Comparison of ENCODE assay signal across 8 mouse cellular contexts in the genomic region with DNA sequence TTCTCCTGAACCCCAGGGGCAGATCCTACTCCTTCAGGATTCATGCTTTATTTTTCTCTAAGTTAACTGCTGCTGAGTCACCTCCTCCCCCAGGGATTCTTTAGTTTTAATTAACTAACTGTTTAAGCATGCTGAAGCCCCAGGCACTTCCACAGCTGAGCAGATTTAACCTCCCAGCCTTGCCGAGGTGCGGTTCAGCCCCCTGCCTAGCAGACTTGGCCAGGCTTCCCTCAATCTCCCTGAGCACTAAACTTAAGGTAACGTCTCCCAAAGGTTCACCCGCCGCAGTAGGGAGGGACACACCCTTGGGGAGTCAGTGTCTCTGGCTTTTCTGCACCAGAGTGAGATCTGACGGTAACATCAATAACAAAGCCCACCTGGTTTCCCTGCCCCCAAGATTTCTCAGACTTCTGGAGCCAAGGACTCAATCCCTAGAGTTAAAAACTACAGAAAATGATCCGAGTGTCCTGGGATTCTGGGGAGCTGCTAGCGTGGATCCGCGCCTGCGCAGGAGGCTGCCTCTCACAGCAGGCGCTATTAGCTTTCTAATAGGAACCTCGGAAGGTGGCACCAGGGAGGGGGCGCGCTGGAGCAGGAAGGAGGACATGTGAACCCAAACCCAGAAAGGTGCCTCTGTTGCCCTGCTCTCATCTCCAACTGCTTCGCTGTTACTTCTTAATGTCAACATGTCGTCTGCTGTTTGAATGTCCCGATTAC.
DNase-seq lines count a peak whose midpoint lies in the region; ATAC-seq and TF ChIP-seq lines count a peak whose summit lies in the region.

No protein-coding gene starts in this region.

- TF ChIP-seq EP300 in heart, postnatal 0 days (IDR thresholded peaks at IDR 0.05; ENCODE audit: low read depth), result no peak

- DNase-seq in ovary, postnatal 36 days (ENCODE audit: low spot score), result peak; percentile 41
- no peak for DNase-seq in ovary, adult 18-20 months (ENCODE audit: low spot score)
- no peak for DNase-seq in heart, postnatal 0 days (ENCODE audit: low spot score)
- DNase-seq in kidney, postnatal 36 days, result peak; percentile 23 to 70
- DNase-seq in lung, postnatal 36 days, result peak; percentile 40
- DNase-seq in urinary bladder, adult 2 months (ENCODE audit: low spot score), result no peak

- TF ChIP-seq CTCF in embryonic fibroblast, embryonic 13.5 days (IDR thresholded peaks at IDR 0.05; ENCODE audit: borderline replicate concordance, insufficient read depth, low read length), result no peak
- TF ChIP-seq CTCF in heart, postnatal 0 days (IDR thresholded peaks at IDR 0.05; ENCODE audit: low read depth), result peak; percentile 22; the same call in 1 of the 2 replicates

- H3K4me1 ChIP-seq in embryonic fibroblast, embryonic 13.5 days (ENCODE audit: control insufficient read depth, insufficient read depth, low read length), result no peaks in the 10 kb centered on the region
- H3K4me1 ChIP-seq in heart, postnatal 0 days (ENCODE audit: control insufficient read depth, insufficient read depth), result peaks cover under 1% of the 10 kb centered on the region; the same call in 1 of the 2 replicates
- H3K4me1 ChIP-seq in stomach, embryonic 14.5 days (ENCODE audit: control insufficient read depth, insufficient read depth, low read length), result peaks cover 4% of the 10 kb centered on the region; the same call in 1 of the 2 replicates

- WGBS in heart, postnatal 0 days, result under 1% methylated on average over 18 of the region's 18 CpGs
- under 1% methylated on average over 18 of the region's 18 CpGs for WGBS in stomach, embryonic 14.5 days

- no peak for ATAC-seq in heart, postnatal 0 days (ENCODE audit: insufficient read depth, low read depth)
- peak; percentile 53; the same call in 1 of the 2 replicates for ATAC-seq in stomach, embryonic 14.5 days (ENCODE audit: insufficient number of reproducible peaks, insufficient read depth, low FRiP score, low read depth)

- no peak for TF ChIP-seq POLR2A in embryonic fibroblast, embryonic 13.5 days (IDR thresholded peaks at IDR 0.05; ENCODE audit: low read depth, low read length)

- H3K4me3 ChIP-seq in embryonic fibroblast, embryonic 13.5 days (ENCODE audit: insufficient read depth, low read length), result peak overlapping the region; percentile 28
- peak overlapping the region; percentile 37 for H3K4me3 ChIP-seq in heart, postnatal 0 days (ENCODE audit: low read depth, low read length)
- H3K4me3 ChIP-seq in stomach, embryonic 14.5 days (ENCODE audit: low read depth, low read length), result peak overlapping the region; percentile 30

- H3K36me3 ChIP-seq in heart, postnatal 0 days (replicated peaks; ENCODE audit: control insufficient read depth, insufficient read depth, low read length), result no peaks in the 10 kb centered on the region
- H3K36me3 ChIP-seq in stomach, embryonic 14.5 days (ENCODE audit: control insufficient read depth, insufficient read depth, low read length), result no peaks in the 10 kb centered on the region

- no peak overlapping the region for H3K27ac ChIP-seq in embryonic fibroblast, embryonic 13.5 days (ENCODE audit: insufficient read depth, low read length)
- no peak overlapping the region for H3K27ac ChIP-seq in heart, postnatal 0 days (ENCODE audit: low read depth)
- H3K27ac ChIP-seq in stomach, embryonic 14.5 days (ENCODE audit: low read length), result no peak overlapping the region

- H3K9ac ChIP-seq in heart, postnatal 0 days (replicated peaks; ENCODE audit: low read depth, low read length), result no peak overlapping the region
- no peak overlapping the region for H3K9ac ChIP-seq in stomach, embryonic 14.5 days (replicated peaks; ENCODE audit: low read depth, low read length)

- peaks cover 90% of the 10 kb centered on the region for H3K27me3 ChIP-seq in heart, postnatal 0 days (ENCODE audit: control insufficient read depth, insufficient read depth, low read length)
- no peaks in the 10 kb centered on the region for H3K27me3 ChIP-seq in stomach, embryonic 14.5 days (ENCODE audit: control insufficient read depth, insufficient read depth, low read length)

- no peaks in the 10 kb centered on the region for H3K9me3 ChIP-seq in heart, postnatal 0 days (replicated peaks; ENCODE audit: control insufficient read depth, low read length)
- H3K9me3 ChIP-seq in stomach, embryonic 14.5 days (ENCODE audit: control insufficient read depth, low read depth, low read length), result no peaks in the 10 kb centered on the region

- peak overlapping the region; percentile 54 for H3K4me2 ChIP-seq in heart, postnatal 0 days (ENCODE audit: low read depth, low read length)
- H3K4me2 ChIP-seq in stomach, embryonic 14.5 days (replicated peaks; ENCODE audit: low read depth, low read length), result peak overlapping the region; percentile 62

Comparison
In these comparisons a context has a peak if more than half of its experiments do, and no peak if none do; other contexts are left out.
1. DNase-seq: peak in ovary, postnatal 36 days (single experiment), kidney, postnatal 36 days (2 of 2) and lung, postnatal 36 days (single experiment); none in ovary, adult 18-20 months (single experiment), heart, postnatal 0 days (single experiment) and urinary bladder, adult 2 months (single experiment).
2. Peak in every context shown above with its lines, with median percentiles within 50 percentile points of each other: H3K4me3 ChIP-seq.